Mouse (Mus musculus) CD4-positive, CD25-positive, alpha-beta regulatory T cell, adult 2 months (primary cell): ENCODE data around the gene 5730409E04Rik.

Experiments
- DNase-seq: peaks from one replicate; pipeline ENCODE4 v3.0.0-alpha.2; 2012; ENCODE audit warnings: low read depth, low spot score

5730409E04Rik gene

DNA sequence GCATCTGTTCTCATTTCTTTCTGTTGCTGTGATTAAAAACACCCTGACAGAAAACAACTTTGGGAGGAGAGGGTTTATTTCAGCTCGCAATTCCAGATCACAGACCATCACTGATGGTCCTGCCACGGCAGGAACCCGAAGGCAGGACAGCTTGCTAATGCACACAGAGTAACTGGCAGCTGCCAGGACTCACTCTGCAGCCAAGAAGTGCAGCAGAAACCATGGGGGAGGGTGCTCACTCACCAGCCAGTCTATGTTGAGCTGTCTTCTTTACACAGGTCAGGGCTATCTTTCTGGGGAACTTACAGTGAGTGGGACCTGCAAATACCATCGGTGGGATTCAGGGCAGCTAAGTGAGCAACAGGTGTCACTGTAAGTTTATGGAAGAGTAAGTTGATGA, 27.8 kb downstream of the 5730409E04Rik start:
- DNase-seq, result no peak

GRCm38 (mm10) chr4:126639339-126639738, 29.7 kb downstream of the 5730409E04Rik start:
- DNase-seq, result no peak

DNA sequence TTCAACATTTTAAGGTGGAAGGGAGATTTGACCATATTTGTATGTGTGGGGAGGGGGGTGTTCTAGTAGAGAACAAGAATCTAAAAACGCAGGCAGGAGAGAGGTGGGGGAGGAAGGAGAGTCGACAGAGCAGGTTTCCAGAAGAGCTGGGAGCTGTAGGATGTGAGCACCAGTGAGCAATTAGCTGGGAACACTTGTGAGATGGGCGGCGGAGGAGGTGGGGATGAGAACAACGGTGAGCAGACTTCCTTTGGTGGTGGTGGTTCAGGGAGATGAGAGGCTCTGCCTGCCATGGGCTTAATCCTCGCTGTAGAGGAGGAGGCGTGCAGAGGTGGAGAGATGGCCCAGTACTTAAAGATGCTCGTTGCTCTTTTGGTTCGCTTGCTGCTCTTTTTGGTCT, 32.3 kb downstream of the 5730409E04Rik start:
- no peak for DNase-seq

- DNase-seq, result no peak
These were observed 34.2 kb downstream of the 5730409E04Rik start for GRCm38 (mm10) chr4:126643815-126644214.

DNA sequence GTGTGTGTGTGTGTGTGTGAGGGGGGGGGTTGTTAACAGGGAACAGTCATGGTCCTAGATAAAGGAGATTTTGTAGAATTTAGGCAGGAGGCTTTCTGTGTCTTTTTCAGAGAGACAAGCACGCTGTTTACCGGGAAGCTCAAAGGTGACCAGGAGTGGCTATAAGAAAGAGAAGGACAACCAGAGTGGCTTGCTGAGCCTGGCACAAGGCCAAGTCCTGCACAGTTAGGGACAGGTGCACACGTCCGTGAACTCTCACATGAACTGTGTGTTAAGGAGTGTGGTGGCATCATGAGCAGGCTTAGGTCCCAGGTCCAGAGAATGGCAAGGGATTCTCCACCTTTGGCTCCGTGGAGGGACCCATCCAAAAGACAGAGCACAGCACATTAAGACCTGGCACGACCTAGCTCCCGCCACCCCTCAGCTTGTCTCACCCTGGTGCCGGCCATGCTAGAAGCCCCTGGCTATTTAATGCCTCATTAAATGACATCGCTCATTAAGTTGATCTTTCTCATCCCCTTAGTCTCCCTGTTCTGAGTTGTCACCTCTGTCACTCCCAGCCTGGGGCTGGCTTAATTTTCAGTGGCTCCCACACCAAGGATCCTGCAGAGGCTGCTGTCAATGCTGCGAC, 34.8 kb downstream of the 5730409E04Rik start:
- DNase-seq, result no peak

GRCm38 (mm10) chr4:126647996-126648910, 38.6 kb downstream of the 5730409E04Rik start:
- no peak for DNase-seq

- no peak for DNase-seq
These were observed 43.5 kb downstream of the 5730409E04Rik start for GRCm38 (mm10) chr4:126653148-126653547.

DNA sequence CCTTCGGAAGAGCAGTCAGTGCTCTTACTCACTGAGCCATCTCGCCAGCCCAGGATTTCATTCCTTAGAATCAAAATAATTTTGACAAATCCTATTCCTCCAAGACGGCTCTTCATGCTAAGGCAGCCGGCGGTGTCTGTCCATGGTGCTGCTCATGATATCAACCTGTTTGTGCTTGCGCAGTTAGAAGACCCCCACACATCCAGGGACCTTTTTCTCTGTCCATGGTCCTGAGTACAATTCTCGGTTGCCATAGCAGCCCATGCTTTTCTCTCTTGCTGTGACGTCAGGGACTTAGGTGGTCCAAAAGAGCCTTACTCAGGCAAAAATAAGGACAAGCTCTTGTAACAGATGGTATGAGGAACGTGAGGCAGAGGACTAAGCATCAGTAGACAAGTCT, 45.7 kb downstream of the 5730409E04Rik start:
- DNase-seq, result no peak

- DNase-seq, result no peak
These were observed 51.6 kb downstream of the 5730409E04Rik start for GRCm38 (mm10) chr4:126661249-126661648.
